Mouse (Mus musculus): ENCODE data around the gene St7.

DNA sequence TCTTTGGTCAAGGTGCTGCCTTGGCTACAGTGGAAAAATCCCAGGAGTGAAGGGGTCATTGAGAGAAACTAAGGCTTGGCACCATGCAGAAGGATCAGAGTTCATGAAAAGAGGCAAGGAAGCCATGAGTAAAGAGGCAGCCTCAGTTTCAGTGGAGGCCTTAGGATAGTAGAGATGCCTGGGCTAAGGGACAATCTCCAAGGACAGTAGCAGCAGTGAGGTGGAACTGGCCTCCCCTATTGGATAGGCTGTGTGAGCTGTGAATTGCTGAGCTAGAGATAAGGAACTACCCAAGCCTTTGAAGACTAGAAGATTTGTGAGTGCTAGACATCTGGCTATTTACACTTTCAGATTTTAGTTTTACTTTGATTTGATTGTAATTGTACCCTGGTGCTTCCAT, 278.7 kb downstream of the St7 start:
- no peak for TF ChIP-seq EP300 (IDR thresholded peaks at IDR 0.05)
- no peak for TF ChIP-seq CTCF (IDR thresholded peaks at IDR 0.05)

Measured in lung, postnatal 0 days (tissue).